Mouse (Mus musculus): Measurements from ENCODE around the gene Tmem255b.

Tmem255b gene

GRCm38 (mm10) chr8:13434889-13435288 lies at the start of gene Tmem255b:
TSS of gene Tmem255b (plus strand) at chr8:13435189.
- DNase-seq (ENCODE audit: low spot score in 2 of 2) = no peak

- no peak for DNase-seq (ENCODE audit: low spot score in 2 of 2)
These were observed 48.6 kb upstream of the Tmem255b start for GRCm38 (mm10) chr8:13386366-13386765.

- DNase-seq (ENCODE audit: low spot score in 2 of 2) = no peak
These were observed 47.3 kb upstream of the Tmem255b start for GRCm38 (mm10) chr8:13387728-13388127.

DNA sequence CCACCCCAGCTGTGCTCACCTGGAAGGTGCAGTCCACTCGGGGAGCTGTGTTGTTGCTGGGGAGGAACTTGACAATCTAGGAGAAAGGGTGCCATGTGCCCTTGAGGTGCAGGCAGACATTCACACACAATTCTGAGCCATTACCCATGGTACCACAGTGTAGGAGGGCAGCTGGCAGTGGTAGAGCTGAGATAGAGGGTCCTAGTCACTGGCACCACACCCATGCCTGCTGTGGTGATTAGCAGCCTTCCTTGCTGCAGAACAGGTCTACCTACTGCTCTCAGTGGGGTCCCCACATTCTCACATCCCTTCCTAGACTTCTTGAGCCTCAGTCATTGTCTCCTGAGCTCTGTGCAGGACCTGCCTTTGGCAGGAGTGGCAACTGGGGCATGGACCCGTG lies 46.2 kb upstream of the Tmem255b start:
- DNase-seq (ENCODE audit: low spot score in 2 of 2) = no peak

DNA sequence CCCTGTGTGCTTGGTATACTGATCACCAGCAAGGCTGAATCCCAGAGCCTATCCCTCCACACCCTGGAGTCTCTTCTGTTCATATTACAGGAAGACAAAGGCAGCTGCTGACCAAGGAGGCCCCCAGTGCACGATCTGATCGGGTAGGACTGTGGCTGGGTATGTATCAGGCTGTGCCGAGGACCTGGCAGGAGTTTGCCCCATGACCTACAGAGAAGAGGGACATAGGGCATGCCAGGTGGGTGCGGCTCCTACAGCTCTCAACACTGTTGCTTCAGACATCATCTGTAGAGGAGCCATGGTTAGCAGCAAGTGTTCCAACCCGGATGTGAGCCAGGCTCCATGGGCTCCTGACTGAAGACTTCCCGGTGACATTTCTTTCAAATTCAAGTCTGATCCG lies 41.1 kb upstream of the Tmem255b start:
- DNase-seq (ENCODE audit: low spot score in 2 of 2) = no peak

DNA sequence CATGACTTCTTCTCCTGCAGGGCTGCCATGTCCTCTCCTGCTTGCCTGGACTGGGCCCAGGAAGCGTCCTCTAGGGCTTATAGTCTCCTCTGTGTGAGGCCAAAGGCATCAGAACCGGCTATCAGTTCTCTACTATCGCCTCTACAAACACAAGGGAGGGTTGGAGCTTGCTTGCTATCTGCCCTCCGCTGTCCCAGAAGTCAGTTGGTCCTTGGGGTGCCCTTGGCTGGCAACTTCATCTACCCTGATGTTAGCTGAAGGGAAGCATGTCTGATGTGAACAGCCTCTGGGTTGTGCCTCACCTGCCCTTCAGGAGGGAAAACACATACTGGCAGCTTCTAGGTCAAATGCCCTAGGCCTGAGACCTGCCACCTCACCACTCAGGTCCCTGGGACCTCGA lies 38.3 kb upstream of the Tmem255b start, which contains the start of gene Atp4b:
Gene Atp4b, minus strand, starts transcription at position 101 of the 400 bp plus-strand sequence.
- DNase-seq (ENCODE audit: low spot score in 2 of 2) = no peak

GRCm38 (mm10) chr8:13403517-13403916 lies 31.5 kb upstream of the Tmem255b start:
- DNase-seq (ENCODE audit: low spot score in 2 of 2) = no peak

DNA sequence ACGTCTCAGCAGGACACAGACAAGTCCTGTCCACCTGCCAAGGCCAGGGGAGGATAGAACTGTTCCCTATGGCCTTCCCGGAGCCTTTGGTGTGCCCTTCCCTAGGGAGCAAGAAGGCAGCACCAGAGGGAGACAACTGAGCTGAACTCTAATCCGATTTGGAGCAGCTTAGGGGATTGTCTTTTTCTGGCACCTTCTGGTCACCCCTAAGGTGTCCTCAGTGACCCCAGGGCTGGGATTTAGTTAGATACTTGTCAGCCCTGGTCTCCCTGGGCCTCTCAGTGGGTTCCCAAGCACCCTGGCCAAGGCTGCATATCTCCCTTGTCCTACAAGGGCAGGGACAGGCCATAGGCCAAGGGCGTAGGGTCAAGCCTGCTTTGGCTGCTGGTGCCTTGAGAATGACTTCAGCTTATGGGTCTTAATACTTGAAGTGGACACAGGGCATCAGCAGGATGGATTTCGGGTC lies 30.3 kb upstream of the Tmem255b start, which contains the start of gene Grk1:
Gene Grk1, plus strand, starts transcription at position 416 of the 466 bp plus-strand sequence.
- no peak for DNase-seq (ENCODE audit: low spot score in 2 of 2)

GRCm38 (mm10) chr8:13406011-13406410 lies 29.0 kb upstream of the Tmem255b start:
- DNase-seq (ENCODE audit: low spot score in 2 of 2) = no peak

GRCm38 (mm10) chr8:13411597-13411996 lies 23.4 kb upstream of the Tmem255b start:
- peak in 1 of 2 experiments; percentile 81 for DNase-seq (ENCODE audit: low spot score in 2 of 2)

DNA sequence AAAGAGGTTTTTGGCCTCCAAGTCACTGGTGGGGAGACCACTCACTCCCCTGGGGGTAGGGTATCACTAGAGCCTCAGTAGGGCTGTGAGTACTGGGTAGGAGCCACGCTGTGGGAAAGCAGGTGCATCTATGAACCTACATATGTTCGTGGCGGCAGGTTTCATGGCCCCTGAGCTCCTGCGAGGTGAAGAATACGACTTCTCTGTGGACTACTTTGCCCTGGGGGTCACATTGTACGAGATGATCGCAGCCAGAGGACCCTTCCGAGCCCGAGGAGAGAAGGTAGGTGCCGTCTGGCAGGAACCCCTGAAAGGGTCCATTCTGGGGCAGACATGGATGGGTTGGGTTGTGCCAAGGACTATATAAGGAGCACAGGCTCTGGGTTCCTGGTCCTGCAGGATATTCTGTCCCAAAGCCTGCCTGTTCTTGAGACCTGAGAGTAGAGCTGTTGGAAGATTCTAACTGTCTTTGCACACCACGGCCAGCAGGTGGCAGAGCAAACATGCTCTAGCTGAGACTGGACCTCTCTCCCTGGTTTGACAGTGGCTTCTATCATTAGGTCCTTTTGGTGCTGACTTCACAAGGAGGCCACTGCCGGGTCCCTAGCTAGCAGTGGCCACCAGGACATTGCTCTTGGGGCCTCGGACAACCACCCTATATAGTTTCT lies 22.0 kb upstream of the Tmem255b start:
- DNase-seq (ENCODE audit: low spot score in 2 of 2) = peak in 1 of 2 experiments; percentile 34

- DNase-seq (ENCODE audit: low spot score in 2 of 2) = no peak
These were observed 21.1 kb upstream of the Tmem255b start for GRCm38 (mm10) chr8:13413823-13414390.

DNA sequence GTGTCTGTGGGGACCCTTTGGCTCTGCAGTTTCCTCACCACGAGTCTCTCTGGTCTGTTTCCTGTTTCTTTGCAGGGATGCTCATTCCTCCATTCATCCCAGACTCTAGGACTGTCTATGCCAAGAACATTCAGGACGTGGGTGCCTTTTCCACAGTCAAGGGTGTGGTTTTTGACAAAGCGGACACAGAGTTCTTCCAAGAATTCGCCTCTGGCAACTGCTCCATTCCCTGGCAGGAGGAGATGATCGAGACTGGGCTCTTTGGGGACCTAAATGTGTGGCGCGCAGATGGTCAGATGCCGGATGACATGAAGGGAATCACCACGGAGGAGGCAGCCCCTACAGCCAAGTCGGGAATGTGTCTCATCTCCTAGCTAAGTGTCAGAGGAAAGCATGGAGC lies 19.1 kb upstream of the Tmem255b start:
- peak in 1 of 2 experiments; percentile 31 for DNase-seq (ENCODE audit: low spot score in 2 of 2)

GRCm38 (mm10) chr8:13419111-13419639 lies 15.8 kb upstream of the Tmem255b start:
- no peak for DNase-seq (ENCODE audit: low spot score in 2 of 2)

- peak in 1 of 2 experiments; percentile 23 for DNase-seq (ENCODE audit: low spot score in 2 of 2)
These were observed 14.0 kb upstream of the Tmem255b start for GRCm38 (mm10) chr8:13420970-13421369.

DNA sequence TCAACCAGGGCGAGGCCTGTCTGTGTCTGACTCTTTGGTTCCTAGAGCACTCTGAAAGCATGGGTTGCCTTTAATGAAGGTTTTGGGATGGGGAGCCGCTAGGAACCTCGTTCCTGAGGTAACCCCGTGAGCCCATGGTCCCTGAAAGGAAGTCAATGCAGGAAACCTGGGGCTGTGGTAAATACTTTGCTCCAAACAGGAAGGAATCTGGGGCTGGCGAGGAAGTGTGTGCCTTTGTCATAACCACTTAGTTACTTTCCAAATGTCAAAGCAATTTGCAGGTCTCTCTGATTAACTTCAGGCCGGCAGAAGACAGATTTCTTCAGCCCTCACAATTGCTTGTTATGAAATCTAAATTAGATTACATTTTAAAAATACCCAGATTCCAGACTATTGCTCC lies 7.6 kb upstream of the Tmem255b start:
- no peak for DNase-seq (ENCODE audit: low spot score in 2 of 2)

DNA sequence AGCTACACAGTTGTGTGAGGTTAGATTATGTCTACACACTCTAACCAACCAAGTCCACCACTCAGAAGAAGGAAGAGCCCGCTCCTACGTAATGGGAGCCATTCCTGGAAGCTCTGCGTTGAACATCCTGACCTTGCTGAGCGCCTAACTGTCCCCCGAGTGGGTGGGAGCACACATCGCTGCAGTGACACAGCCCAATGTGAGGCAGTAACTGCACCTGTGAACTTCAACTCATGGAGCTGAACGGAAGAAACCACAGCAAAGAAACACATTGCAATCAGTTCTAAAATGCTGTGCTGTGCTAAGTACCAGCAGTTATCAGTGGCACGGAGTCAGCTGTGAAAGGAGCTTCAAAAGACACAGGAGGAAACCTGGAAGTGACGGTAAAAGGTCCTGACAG lies 6.8 kb upstream of the Tmem255b start:
- DNase-seq (ENCODE audit: low spot score in 2 of 2) = no peak

GRCm38 (mm10) chr8:13430412-13430811 lies 4.6 kb upstream of the Tmem255b start:
- no peak for DNase-seq (ENCODE audit: low spot score in 2 of 2)

- DNase-seq (ENCODE audit: low spot score in 2 of 2) = no peak
These were observed 4.1 kb upstream of the Tmem255b start for GRCm38 (mm10) chr8:13430866-13431265.

DNA sequence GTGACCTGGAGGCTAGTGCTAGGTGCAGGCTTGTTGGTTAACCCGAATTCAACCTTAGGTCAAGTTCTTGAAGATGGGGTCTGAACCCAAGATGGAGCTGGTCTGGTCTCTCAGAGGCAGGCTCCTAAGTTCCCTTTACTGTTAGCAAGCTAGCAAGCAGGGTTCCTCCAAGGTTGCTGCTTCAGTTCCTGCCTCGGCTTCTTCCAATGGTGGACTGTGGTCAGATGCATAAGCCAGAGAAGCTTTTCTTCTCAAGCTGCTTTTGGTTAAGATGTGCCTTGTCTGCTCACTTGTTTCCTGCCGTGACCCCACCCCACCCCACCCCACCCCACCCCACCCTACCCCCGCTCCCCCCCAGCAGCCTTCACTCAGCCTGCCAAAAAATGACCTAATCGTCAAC lies 1.9 kb upstream of the Tmem255b start:
- no peak for DNase-seq (ENCODE audit: low spot score in 2 of 2)

GRCm38 (mm10) chr8:13436052-13436451 lies 1.1 kb downstream of the Tmem255b start:
- DNase-seq (ENCODE audit: low spot score in 2 of 2) = no peak

DNA sequence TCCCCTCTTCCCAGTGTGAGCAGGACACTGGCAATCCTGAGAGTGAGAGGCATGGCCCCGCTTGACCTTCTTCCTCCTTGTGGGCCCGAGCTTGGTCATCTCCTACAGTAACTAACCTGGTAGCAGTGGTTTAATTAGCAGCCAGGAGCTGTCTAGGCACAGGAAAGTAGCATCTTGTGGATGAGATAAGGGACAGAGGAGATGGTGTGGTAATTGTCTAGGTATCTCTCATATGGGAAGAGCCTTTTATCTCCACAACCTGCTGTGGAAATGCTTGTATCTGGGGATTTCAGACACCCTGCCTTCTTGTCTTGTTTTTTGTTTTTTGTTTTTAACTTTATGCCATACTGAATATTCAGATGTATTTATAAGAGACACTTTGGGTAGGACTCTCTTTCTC lies 2.5 kb downstream of the Tmem255b start:
- DNase-seq (ENCODE audit: low spot score in 2 of 2) = no peak

- no peak for DNase-seq (ENCODE audit: low spot score in 2 of 2)
These were observed 7.2 kb downstream of the Tmem255b start for GRCm38 (mm10) chr8:13442152-13442551.
